Mouse (Mus musculus) embryo, embryonic 11.5 days (tissue): ENCODE measurements around the gene Trub1.

Experiments used
- DNase-seq: peaks from one replicate; pipeline ENCODE4 v3.0.0-alpha.2; 2012; ENCODE audit warnings: low read depth, low spot score

Gene Trub1

DNA sequence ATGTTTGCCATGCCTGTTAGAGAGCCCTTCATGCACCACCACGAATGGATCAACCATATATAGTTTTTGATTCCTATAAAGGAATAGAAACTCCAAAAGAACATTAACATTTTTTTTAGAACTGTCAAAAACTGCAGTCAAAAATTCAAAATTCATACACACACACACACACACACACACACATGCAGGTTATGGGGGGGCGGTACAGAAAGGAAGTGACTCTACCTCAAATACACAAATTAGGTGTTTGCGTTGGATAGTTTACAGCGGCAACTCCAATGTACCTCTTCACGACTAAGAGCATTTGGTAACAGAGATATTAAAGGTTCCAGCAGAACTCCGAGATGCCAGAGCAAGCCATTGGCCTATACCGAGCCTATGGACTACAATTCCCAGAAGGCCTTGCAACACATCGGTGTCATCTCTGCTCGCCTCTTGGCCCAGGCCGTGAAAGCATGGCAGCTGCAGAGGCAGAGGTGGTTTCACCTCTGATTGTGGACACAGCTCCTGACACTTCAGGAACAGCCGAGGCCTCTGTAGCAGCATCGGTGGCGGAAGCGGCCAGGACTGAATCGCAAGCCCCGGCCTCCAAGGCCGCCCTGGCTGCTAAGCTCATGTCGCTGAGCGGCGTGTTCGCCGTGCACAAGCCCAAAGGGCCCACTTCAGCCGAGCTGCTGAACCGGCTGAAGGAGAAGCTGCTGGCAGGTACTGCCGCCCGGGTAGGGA, at the start of gene Trub1:
Gene Trub1 (plus strand): TSS at position 421 of the 726 bp plus-strand sequence.
- peak; percentile 76 for DNase-seq

DNA sequence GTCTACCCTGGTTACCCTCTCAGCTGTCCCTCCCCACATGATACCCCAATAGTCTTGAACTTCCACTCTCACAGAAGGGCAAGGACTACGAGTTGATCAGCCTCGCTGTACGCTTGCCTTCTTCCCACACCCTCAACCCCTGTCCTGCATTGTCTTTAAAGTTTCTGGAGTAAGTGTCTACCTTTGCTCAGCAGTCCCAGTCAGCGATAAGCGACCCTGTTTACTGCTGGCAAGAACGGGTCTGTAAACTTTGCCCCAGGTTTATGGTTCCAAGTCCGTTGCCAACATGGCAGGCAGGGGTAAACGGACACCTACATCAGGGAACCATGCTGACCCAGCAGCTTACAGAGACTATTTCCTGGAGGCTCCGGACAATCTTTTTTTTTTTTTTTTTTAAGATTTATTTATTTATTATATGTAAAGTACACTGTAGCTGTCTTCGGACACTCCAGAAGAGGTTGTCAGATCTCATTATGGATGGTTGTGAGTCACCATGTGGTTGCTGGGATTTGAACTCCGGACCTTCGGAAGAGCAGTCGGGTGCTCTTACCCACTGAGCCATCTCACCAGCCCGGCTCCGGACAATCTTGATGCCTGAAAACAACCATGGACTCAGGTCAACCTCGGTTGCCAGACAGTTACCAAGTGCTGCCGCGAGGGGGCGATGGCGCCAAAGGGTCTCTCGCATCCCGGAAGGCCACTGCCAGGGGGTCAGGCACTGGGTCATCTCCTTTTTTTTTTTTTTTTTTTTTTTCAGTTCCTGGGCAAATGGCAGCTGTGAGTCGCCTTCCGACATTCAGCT, 48.8 kb upstream of the Trub1 start:
- DNase-seq: peak; percentile 75

GRCm38 (mm10) chr19:57404502-57404848, 48.2 kb upstream of the Trub1 start:
- no peak for DNase-seq

GRCm38 (mm10) chr19:57407947-57408346, 44.8 kb upstream of the Trub1 start:
- no peak for DNase-seq

DNA sequence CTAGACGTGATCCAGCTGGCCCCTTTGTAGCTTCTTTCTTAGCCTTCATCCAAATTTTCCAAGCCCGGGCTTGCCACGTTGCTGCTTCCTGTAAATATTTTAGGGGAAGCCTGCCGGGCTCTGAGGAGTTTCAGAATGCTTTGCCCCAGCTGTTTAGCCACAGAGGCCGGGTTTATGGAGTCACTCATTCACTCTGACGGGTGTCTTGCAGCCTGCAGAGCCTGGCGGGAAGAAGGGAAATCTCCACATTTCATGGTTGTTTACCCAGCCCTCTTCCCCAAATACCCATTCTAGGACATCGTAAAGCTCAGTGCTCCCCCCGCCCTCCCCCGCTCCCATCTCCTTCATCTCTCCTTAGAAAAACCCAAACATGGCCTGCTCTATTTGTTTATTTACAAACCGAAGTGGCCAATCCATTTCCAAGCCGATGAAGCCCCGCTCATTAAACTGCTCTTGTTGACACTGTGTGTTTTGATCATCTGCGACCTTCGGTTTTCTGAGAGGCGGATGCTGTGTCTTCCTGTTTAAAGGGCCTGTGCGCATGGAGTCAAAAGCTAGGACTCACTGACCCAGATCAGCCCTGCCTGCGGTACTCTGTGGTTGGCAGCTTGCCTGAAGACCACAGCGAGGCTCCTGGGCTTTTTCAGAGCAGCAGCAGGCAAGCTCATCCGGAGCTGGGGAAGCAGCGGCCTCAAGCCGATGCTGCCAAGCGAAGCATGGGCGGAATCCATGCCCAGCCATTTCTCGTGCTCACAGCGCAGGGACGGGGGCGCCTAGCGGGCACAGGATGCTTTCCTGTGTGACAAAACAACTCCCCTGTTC, 41.1 kb upstream of the Trub1 start:
- peak; percentile 31 for DNase-seq

DNA sequence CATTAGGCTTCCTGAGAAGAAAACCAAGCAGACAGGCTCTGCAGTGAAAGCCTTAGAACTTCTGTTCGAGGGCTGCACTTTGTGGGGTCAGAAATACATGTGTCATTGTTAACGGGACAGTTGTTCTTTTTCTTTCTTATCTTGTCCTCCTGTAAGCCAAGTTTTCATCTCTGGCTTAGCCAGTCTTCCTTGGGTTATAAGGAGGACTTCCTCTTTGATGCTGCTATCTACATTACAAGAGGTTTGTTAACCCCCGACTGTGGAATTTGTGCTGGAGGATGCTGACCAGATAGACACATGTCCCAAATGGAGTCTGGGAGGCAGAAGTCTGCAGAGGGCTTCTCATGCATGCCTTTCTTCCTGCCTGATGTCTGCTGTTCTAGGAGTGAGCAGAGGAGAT, 39.5 kb upstream of the Trub1 start:
- DNase-seq: no peak

- no peak for DNase-seq
Observed at GRCm38 (mm10) chr19:57413918-57414317, 38.8 kb upstream of the Trub1 start.

- no peak for DNase-seq
Observed at GRCm38 (mm10) chr19:57415031-57415807, 37.5 kb upstream of the Trub1 start.

GRCm38 (mm10) chr19:57417800-57418580, 34.7 kb upstream of the Trub1 start:
- DNase-seq: no peak

- DNase-seq: no peak
Observed at GRCm38 (mm10) chr19:57423402-57423801, 29.3 kb upstream of the Trub1 start.

DNA sequence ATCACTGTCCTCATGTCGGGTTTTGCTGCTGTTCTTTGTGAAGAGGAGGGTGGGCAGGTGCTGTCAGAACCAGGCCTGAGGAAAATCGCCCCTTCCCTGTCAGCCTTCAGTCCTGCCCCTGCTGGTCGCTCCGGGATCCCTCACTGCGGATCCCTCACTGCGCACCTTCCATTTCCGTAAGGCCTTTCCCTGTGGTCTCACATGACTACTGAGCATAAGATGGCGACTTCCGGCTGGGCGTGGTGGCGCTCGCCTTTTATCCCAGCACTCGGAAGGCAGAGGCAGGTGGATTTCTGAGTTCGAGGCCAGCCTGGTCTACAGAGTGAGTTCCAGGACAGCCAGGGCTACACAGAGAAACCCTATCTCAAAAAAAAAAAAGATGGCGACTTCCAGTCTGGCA, 27.4 kb upstream of the Trub1 start:
- DNase-seq: no peak

GRCm38 (mm10) chr19:57426841-57427240, 25.9 kb upstream of the Trub1 start:
- DNase-seq: no peak

DNA sequence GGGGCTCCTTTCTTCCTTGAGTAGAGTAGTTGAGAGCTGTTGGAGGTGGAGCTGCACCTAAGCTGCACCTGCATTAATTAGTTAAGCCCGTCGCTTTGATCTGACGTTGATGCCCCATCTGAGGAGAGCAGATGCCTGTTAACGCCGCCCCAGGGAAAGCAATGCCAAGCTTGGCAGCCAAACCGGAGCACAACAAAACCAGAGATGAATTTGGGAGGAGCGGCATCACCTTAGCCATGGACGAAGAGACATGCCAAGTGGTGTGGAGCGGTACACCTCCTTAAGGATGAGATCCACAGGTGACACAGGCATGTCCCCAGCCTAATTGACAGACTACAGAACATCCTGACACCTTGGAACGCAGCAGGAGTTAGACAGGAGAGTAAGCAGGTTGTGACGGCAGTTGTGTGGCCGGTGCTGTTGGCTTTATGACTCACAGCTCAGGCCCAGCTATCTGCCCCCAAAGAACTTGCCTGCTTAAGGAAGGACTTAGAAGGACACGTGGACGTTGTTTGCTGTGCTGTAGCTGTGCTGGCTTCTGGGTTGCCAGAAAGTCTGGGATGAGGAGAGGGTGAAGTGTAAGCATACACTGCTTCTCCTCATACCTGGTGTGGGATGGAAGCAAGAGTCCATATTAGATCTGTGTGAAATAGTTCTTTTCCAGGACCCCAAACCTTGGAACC, 24.8 kb upstream of the Trub1 start:
- DNase-seq: no peak

DNA sequence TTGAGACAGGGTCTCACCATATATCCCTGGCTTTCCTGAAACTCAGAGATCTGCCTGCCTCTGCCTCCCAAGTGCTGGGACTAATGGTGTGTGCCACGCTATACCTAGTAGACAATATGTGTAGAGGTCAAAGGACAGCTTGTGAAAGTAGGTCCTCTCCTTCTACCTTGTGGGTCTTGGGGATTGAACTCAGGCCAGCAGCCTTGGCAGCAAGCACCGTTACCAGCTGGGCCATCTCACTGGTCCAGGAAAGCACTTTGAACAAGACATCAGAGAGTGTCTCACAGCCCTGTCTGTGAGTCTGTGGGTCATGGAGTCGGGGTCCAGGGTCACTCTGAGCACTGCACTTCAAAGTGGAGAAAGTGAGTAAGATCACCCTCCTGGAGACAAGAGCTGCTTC, 24.1 kb upstream of the Trub1 start:
- no peak for DNase-seq

GRCm38 (mm10) chr19:57429926-57430325, 22.8 kb upstream of the Trub1 start:
- no peak for DNase-seq

DNA sequence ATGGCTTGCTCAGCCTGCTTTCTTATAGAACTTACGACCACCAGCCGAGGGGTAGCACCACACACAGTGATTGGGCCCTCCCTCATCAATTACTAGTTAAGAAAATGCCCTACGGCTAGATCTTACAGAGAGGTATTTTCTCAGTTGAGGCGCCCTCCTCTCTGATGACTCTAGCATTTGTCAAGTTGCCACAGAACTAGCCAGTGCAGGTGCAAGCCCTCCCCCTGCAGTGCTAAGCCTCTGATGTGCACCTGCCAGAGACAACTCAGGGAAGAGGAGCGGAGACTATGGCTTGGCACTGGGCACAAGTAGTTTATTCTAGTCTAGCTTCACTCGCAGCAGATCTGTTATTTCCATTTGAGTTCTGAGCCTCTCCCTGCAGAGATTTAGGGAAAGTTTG, 21.2 kb upstream of the Trub1 start:
- DNase-seq: no peak

DNA sequence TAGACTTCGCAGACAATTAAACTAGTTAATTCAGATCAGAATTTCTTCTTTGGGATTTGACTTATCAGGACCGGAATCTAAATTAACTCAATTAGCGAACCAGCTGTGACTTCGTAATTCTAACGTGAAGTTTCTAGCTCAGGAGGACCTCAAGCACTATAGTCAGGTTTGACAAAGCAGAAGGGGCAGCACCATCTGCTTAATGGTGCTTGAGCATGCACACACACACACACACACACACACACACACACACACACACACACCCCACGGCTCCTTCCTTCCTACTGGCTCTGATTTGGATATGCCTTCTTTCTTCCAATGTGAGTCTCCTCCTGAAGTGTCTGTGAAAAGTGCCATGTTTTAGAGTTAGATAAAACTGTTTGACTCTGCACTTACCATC, 18.7 kb upstream of the Trub1 start:
- DNase-seq: no peak

- no peak for DNase-seq
Observed at GRCm38 (mm10) chr19:57436586-57437021, 16.1 kb upstream of the Trub1 start.

DNA sequence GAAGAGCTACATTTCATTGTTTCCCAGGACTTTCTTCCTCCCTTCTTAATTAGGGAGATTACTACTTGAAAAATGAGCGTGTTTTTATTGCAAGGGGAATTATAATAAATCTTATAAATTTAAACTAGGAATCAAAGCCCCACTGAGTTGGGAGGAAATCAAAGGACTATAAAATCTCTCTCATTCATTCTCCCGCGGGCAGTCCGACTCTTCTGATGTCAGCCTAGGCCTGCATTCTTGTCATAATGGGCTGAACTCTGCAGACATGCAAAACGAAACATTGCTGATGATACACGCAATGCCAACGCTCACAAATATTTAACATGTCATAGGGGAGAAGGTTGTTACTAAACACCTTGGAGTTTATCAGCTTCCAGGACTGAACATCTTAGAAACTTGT, 15.7 kb upstream of the Trub1 start:
- DNase-seq: no peak

DNA sequence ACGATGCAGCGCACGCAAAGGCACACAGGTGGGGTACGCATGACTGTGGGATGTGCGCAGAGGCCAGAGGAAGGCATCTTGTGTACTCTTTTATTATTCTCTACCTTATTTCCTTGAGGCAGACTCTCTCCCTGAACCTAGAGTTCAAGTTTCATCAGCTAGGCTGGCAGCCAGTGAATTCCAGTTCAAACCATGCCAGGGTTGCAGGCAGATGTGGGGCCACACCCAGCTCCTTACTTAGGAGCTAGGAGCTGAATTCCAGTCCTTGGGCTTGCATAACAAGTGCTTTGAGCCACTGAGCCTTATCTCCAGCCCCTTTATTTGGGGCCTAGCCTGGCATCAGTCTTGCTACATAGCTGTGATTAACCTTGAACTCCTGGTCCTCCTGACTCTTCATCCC, 13.4 kb upstream of the Trub1 start:
- DNase-seq: no peak
